Mouse (Mus musculus): ENCODE results near the gene Phf11c. TPM values are rescaled to one million over a fixed set of nuclear protein-coding genes. Genes with fewer than 3 reads are reported as not detected.
"Not testable (repeated sequence)": the region's sequence is repeated elsewhere in the genome, so short reads cannot be mapped to it uniquely, and the experiment has no call there.

Gene Phf11c
- polyA plus RNA-seq, 1 experiment from 2014 or later: 1.1 TPM

DNA sequence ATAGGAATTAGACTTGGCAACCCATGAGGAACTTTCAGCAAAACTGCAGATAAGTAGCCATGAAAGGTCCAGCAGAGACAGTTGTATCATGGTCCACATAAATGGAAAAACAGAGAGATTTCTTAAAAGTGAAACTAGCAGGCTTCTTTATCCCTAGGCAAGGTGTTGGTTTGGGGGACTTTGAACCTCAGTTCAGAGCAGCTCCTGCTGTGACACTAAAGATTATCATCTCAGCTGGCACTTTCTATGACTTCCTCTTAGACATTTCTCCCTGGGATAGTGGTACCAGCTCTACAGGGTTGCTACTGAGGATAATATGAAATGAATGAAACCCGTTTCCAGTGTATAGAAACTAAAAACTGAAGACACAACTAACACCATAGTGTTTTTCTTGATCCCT lies 5.6 kb downstream of the Phf11c start:
- H3K9me3 ChIP-seq (ENCODE audit: low read depth, low read length): no peaks in the 10 kb centered on the region

GRCm38 (mm10) chr14:59370348-59371068 lies 24.7 kb downstream of the Phf11c start:
- Histone ChIP-seq H3K4me2 (no peak overlapping the region), H3K27me3 (ENCODE audit: insufficient read depth, low read length) (no peaks in the 10 kb centered on the region), H3K9me3 (ENCODE audit: low read depth, low read length) (0 out of 2 replicates have a peak, but pooled peaks cover 3% of the 10 kb centered on the region), H3K27ac (ENCODE audit: low read depth) (no peak overlapping the region), H3K36me3 (ENCODE audit: insufficient read depth) (no peaks in the 10 kb centered on the region), H3K4me1 (ENCODE audit: insufficient read depth) (no peaks in the 10 kb centered on the region), H3K4me3 (ENCODE audit: low read depth, low read length) (no peak overlapping the region), H3K9ac (no peak overlapping the region)
- ATAC-seq (ENCODE audit: insufficient read depth) (no peak), DNase-seq (no peak)
- TF ChIP-seq CTCF (IDR thresholded peaks at IDR 0.05; ENCODE audit: low read depth): no peak
- WGBS: 91% methylated on average over 25 of the region's 25 CpGs

More for the DNA sequence above, 5.6 kb downstream of the Phf11c start:
- no peaks in the 10 kb centered on the region for H3K27me3 ChIP-seq (ENCODE audit: insufficient read depth, low read length)
- no peak overlapping the region for H3K4me2 ChIP-seq
- H3K4me1 ChIP-seq (ENCODE audit: insufficient read depth): no peaks in the 10 kb centered on the region
- 70% methylated on average over 1 of the region's 1 CpGs for WGBS
- no peaks in the 10 kb centered on the region for H3K36me3 ChIP-seq (ENCODE audit: insufficient read depth)
- H3K4me3 ChIP-seq (ENCODE audit: low read depth, low read length): no peak overlapping the region
- ATAC-seq (ENCODE audit: insufficient read depth) (no peak), DNase-seq (no peak)
- no peak overlapping the region for H3K27ac ChIP-seq (ENCODE audit: low read depth)
- no peak for TF ChIP-seq CTCF (IDR thresholded peaks at IDR 0.05; ENCODE audit: low read depth)
- H3K9ac ChIP-seq: no peak overlapping the region

DNA sequence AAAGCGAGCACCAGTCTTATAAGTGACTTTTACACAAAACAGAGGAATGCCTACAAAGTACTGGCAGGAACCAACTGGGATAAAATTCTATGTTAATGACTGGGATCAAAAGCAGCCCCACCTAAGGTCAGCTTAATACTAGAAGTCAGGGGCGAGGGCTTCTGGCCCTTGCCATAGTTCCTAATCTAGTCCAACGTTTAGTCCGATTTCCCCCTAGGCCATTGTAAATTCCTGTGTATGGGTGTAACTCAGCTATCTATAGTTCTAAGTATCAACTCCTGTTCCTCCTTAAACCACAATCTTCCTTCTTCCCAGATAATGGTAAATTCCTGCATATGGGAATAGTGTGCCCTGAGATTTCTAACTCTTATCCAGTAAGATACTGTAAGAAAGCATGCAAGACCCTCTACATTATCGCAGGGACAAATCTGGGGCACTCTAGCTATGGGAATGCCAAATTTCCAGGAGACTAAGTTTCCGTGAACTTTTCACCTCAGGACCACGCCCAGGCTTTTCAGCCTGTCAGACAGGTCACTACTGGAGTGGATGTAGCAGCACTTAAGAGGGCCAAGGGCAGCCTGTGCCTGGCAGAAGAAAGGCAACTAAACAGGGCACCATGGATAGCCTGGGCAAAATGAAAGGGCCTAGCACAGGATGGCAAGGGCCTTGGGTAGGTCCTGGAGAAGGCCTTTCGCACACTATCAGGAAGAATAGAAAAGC lies 28.6 kb downstream of the Phf11c start:
- no peak overlapping the region for H3K9ac ChIP-seq

GRCm38 (mm10) chr14:59365244-59365644 lies 29.9 kb downstream of the Phf11c start, which contains the start of gene Phf11d:
TSS of gene Phf11d (minus strand) at chr14:59365470.
- no peak within 1 kb of the TSS for H3K27ac ChIP-seq (ENCODE audit: low read depth)
- H3K9me3 ChIP-seq (ENCODE audit: low read depth, low read length): no peaks in the 10 kb centered on the region
- ATAC-seq (ENCODE audit: insufficient read depth) (no peak), DNase-seq (peak; percentile 51)
- no peak within 1 kb of the TSS for H3K4me3 ChIP-seq (ENCODE audit: low read depth, low read length)
- no peak within 1 kb of the TSS for H3K9ac ChIP-seq
- H3K4me1 ChIP-seq (ENCODE audit: insufficient read depth): no peaks in the 10 kb centered on the region
- H3K36me3 ChIP-seq (ENCODE audit: insufficient read depth): no peaks in the 10 kb centered on the region
- TF ChIP-seq CTCF (IDR thresholded peaks at IDR 0.05; ENCODE audit: low read depth): no peak
- H3K4me2 ChIP-seq: no peak within 1 kb of the TSS
- WGBS: 71% methylated on average over 6 of the region's 6 CpGs
- H3K27me3 ChIP-seq (ENCODE audit: insufficient read depth, low read length): no peaks in the 10 kb centered on the region

More for the DNA sequence above, 28.6 kb downstream of the Phf11c start:
- 71% methylated on average over 8 of the region's 8 CpGs for WGBS
- DNase-seq: no peak
- Histone ChIP-seq H3K27me3 (ENCODE audit: insufficient read depth, low read length) (no peaks in the 10 kb centered on the region), H3K4me2 (no peak overlapping the region), H3K27ac (ENCODE audit: low read depth) (no peak overlapping the region), H3K4me1 (ENCODE audit: insufficient read depth) (no peaks in the 10 kb centered on the region), H3K36me3 (ENCODE audit: insufficient read depth) (no peaks in the 10 kb centered on the region), H3K4me3 (ENCODE audit: low read depth, low read length) (no peak overlapping the region), H3K9me3 (ENCODE audit: low read depth, low read length) (0 out of 2 replicates have a peak, but pooled peaks cover 3% of the 10 kb centered on the region)
- no peak for ATAC-seq (ENCODE audit: insufficient read depth)
- no peak for TF ChIP-seq CTCF (IDR thresholded peaks at IDR 0.05; ENCODE audit: low read depth)

DNA sequence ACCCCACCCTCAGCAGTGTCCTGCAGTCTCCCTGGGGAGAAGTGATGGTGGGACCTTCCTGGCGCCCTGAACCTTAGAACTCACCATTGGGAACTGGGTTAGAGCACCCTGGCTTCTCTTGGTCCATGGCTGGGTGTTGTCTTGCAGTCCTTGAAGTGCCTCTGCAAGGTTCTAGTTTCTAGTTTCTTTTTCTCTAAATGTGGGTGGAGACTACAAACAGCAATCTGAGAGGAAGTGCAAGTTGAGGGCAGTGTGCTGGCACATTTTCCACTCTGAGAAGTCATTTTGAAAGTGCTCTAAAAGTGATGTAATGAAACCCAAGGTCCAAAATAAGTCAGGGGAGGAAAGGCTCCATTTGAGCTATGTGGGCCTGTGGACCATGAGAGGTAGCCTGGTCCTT lies 54.0 kb downstream of the Phf11c start, which contains the start of gene Phf11b:
Phf11b (minus strand) TSS at position 163 of the 400 bp plus-strand sequence.
- not testable (repeated sequence) for ATAC-seq (ENCODE audit: insufficient read depth); H3K27ac ChIP-seq (ENCODE audit: low read depth); H3K4me1 ChIP-seq (ENCODE audit: insufficient read depth); DNase-seq; H3K9ac ChIP-seq; H3K4me2 ChIP-seq; H3K4me3 ChIP-seq (ENCODE audit: low read depth, low read length); H3K27me3 ChIP-seq (ENCODE audit: insufficient read depth, low read length); H3K9me3 ChIP-seq (ENCODE audit: low read depth, low read length); H3K36me3 ChIP-seq (ENCODE audit: insufficient read depth)
- 58% methylated on average over 1 of the region's 1 CpGs for WGBS

GRCm38 (mm10) chr14:59339541-59339940 lies 55.6 kb downstream of the Phf11c start:
- no peak for DNase-seq
- Histone ChIP-seq H3K36me3 (ENCODE audit: insufficient read depth) (no peaks in the 10 kb centered on the region), H3K4me1 (ENCODE audit: insufficient read depth) (no peaks in the 10 kb centered on the region), H3K9ac (no peak overlapping the region), H3K27ac (ENCODE audit: low read depth) (no peak overlapping the region), H3K27me3 (ENCODE audit: insufficient read depth, low read length) (no peaks in the 10 kb centered on the region), H3K4me3 (ENCODE audit: low read depth, low read length) (no peak overlapping the region), H3K9me3 (ENCODE audit: low read depth, low read length) (no peaks in the 10 kb centered on the region), H3K4me2 (no peak overlapping the region)
- TF ChIP-seq CTCF (IDR thresholded peaks at IDR 0.05; ENCODE audit: low read depth): no peak
- ATAC-seq (ENCODE audit: insufficient read depth): no peak
- WGBS: 67% methylated on average over 1 of the region's 1 CpGs

- not testable (repeated sequence) for H3K36me3 ChIP-seq (ENCODE audit: insufficient read depth); H3K27me3 ChIP-seq (ENCODE audit: insufficient read depth, low read length); DNase-seq; H3K4me2 ChIP-seq; H3K4me1 ChIP-seq (ENCODE audit: insufficient read depth); H3K9ac ChIP-seq; ATAC-seq (ENCODE audit: insufficient read depth); H3K9me3 ChIP-seq (ENCODE audit: low read depth, low read length); H3K27ac ChIP-seq (ENCODE audit: low read depth); H3K4me3 ChIP-seq (ENCODE audit: low read depth, low read length)
- 85% methylated on average over 3 of the region's 3 CpGs for WGBS
Observed at GRCm38 (mm10) chr14:59336056-59336455, 59.1 kb downstream of the Phf11c start.

Other genes with a start within 250 kb of the Phf11c start
- gene Gm5142, start 216.6 kb downstream of the Phf11c start, polyA plus RNA-seq (2014; fragmentation: Nextera tagmentation; extraction: Ambion mirVana): not detected in 2 replicates
- 69.3 and 84.5 TPM in 2 replicates for gene Rcbtb1, start 194.2 kb downstream of the Phf11c start, polyA plus RNA-seq (2014; fragmentation: Nextera tagmentation; extraction: Ambion mirVana)
- 0.22 TPM in 1 of 2 replicates, not detected in the other for gene Gm6904, start 135.2 kb downstream of the Phf11c start, polyA plus RNA-seq (2014; fragmentation: Nextera tagmentation; extraction: Ambion mirVana)
- gene Phf11a, start 97.9 kb downstream of the Phf11c start, polyA plus RNA-seq (2014; fragmentation: Nextera tagmentation; extraction: Ambion mirVana): 0.27 TPM in 1 of 2 replicates, not detected in the other
- gene Phf11b, start 54.0 kb downstream of the Phf11c start, polyA plus RNA-seq (2014; fragmentation: Nextera tagmentation; extraction: Ambion mirVana): 0.53 and 0.84 TPM in 2 replicates
- gene Phf11d, start 29.9 kb downstream of the Phf11c start, polyA plus RNA-seq (2014; fragmentation: Nextera tagmentation; extraction: Ambion mirVana): 0.50 and 1.0 TPM in 2 replicates
- gene Setdb2, start 45.5 kb upstream of the Phf11c start, polyA plus RNA-seq (2014; fragmentation: Nextera tagmentation; extraction: Ambion mirVana): 14.1 and 14.9 TPM in 2 replicates
- gene Cab39l, start 45.6 kb upstream of the Phf11c start, polyA plus RNA-seq (2014; fragmentation: Nextera tagmentation; extraction: Ambion mirVana): 44.6 and 44.8 TPM in 2 replicates
- gene Cdadc1, start 202.6 kb upstream of the Phf11c start, polyA plus RNA-seq (2014; fragmentation: Nextera tagmentation; extraction: Ambion mirVana): 32.5 and 36.2 TPM in 2 replicates
- 18.7 and 21.7 TPM in 2 replicates for gene Shisa2, start 229.9 kb upstream of the Phf11c start, polyA plus RNA-seq (2014; fragmentation: Nextera tagmentation; extraction: Ambion mirVana)

All from lung, embryonic 14.5 days (tissue).